Mouse (Mus musculus): Measurements from ENCODE around the gene Camta1. TPM values are rescaled to one million over a fixed set of nuclear protein-coding genes. Genes with fewer than 3 reads are reported as not detected.

Camta1 gene
- polyA plus RNA-seq, 1 experiment = 1.8 TPM

- Histone ChIP-seq H3K36me3 (ENCODE audit: control insufficient read depth) (no peaks in the 10 kb centered on the region), H3K4me1 (ENCODE audit: control insufficient read depth) (no peaks in the 10 kb centered on the region), H3K9me3 (ENCODE audit: control insufficient read depth, low read length) (no peaks in the 10 kb centered on the region), H3K4me3 (replicated peaks) (no peak overlapping the region), H3K27me3 (ENCODE audit: control insufficient read depth) (no peaks in the 10 kb centered on the region)
- TF ChIP-seq GATA1 (IDR thresholded peaks at IDR 0.05; ENCODE audit: low read length) = no peak
- no peak for TF ChIP-seq TAL1 (IDR thresholded peaks at IDR 0.05; ENCODE audit: low read length)
Measured at GRCm38 (mm10) chr4:151088819-151089218, 772.9 kb downstream of the Camta1 start.

- Histone ChIP-seq H3K4me1 (ENCODE audit: control insufficient read depth) (no peaks in the 10 kb centered on the region), H3K9me3 (ENCODE audit: control insufficient read depth, low read length) (no peaks in the 10 kb centered on the region), H3K36me3 (ENCODE audit: control insufficient read depth) (no peaks in the 10 kb centered on the region), H3K27me3 (ENCODE audit: control insufficient read depth) (no peaks in the 10 kb centered on the region), H3K4me3 (replicated peaks) (no peak overlapping the region)
- TF ChIP-seq GATA1 (IDR thresholded peaks at IDR 0.05; ENCODE audit: low read length) (no peak), TAL1 (IDR thresholded peaks at IDR 0.05; ENCODE audit: low read length) (no peak)
Measured at GRCm38 (mm10) chr4:151087358-151087757, 774.3 kb downstream of the Camta1 start.

- Histone ChIP-seq H3K9me3 (ENCODE audit: control insufficient read depth, low read length) (no peaks in the 10 kb centered on the region), H3K36me3 (ENCODE audit: control insufficient read depth) (no peaks in the 10 kb centered on the region), H3K4me1 (ENCODE audit: control insufficient read depth) (no peaks in the 10 kb centered on the region), H3K4me3 (replicated peaks) (no peak overlapping the region), H3K27me3 (ENCODE audit: control insufficient read depth) (no peaks in the 10 kb centered on the region)
- no peak for TF ChIP-seq TAL1 (IDR thresholded peaks at IDR 0.05; ENCODE audit: low read length)
- no peak for TF ChIP-seq GATA1 (IDR thresholded peaks at IDR 0.05; ENCODE audit: low read length)
Measured at GRCm38 (mm10) chr4:151083027-151083426, 778.6 kb downstream of the Camta1 start.

GRCm38 (mm10) chr4:151081977-151082376 lies 779.7 kb downstream of the Camta1 start:
- H3K4me1 ChIP-seq (ENCODE audit: control insufficient read depth) = no peaks in the 10 kb centered on the region
- H3K9me3 ChIP-seq (ENCODE audit: control insufficient read depth, low read length) = no peaks in the 10 kb centered on the region
- H3K4me3 ChIP-seq (replicated peaks) = no peak overlapping the region
- H3K27me3 ChIP-seq (ENCODE audit: control insufficient read depth) = no peaks in the 10 kb centered on the region
- TF ChIP-seq TAL1 (IDR thresholded peaks at IDR 0.05; ENCODE audit: low read length) = no peak
- no peak for TF ChIP-seq GATA1 (IDR thresholded peaks at IDR 0.05; ENCODE audit: low read length)
- H3K36me3 ChIP-seq (ENCODE audit: control insufficient read depth) = no peaks in the 10 kb centered on the region

- no peak for TF ChIP-seq GATA1 (IDR thresholded peaks at IDR 0.05; ENCODE audit: low read length)
- no peak for TF ChIP-seq TAL1 (IDR thresholded peaks at IDR 0.05; ENCODE audit: low read length)
- H3K4me3 ChIP-seq (replicated peaks) = no peak overlapping the region
- H3K36me3 ChIP-seq (ENCODE audit: control insufficient read depth) = no peaks in the 10 kb centered on the region
- H3K4me1 ChIP-seq (ENCODE audit: control insufficient read depth) = no peaks in the 10 kb centered on the region
- no peaks in the 10 kb centered on the region for H3K27me3 ChIP-seq (ENCODE audit: control insufficient read depth)
- H3K9me3 ChIP-seq (ENCODE audit: control insufficient read depth, low read length) = no peaks in the 10 kb centered on the region
Measured at GRCm38 (mm10) chr4:151081355-151081754, 780.3 kb downstream of the Camta1 start.

- H3K27me3 ChIP-seq (ENCODE audit: control insufficient read depth) = no peaks in the 10 kb centered on the region
- TF ChIP-seq TAL1 (IDR thresholded peaks at IDR 0.05; ENCODE audit: low read length) = no peak
- TF ChIP-seq GATA1 (IDR thresholded peaks at IDR 0.05; ENCODE audit: low read length) = no peak
- H3K9me3 ChIP-seq (ENCODE audit: control insufficient read depth, low read length) = no peaks in the 10 kb centered on the region
- H3K36me3 ChIP-seq (ENCODE audit: control insufficient read depth) = no peaks in the 10 kb centered on the region
- no peak overlapping the region for H3K4me3 ChIP-seq (replicated peaks)
- H3K4me1 ChIP-seq (ENCODE audit: control insufficient read depth) = no peaks in the 10 kb centered on the region
Measured at GRCm38 (mm10) chr4:151074817-151075216, 786.9 kb downstream of the Camta1 start.

GRCm38 (mm10) chr4:151073108-151073744 lies 788.5 kb downstream of the Camta1 start:
- no peak for TF ChIP-seq TAL1 (IDR thresholded peaks at IDR 0.05; ENCODE audit: low read length)
- H3K4me1 ChIP-seq (ENCODE audit: control insufficient read depth) = no peaks in the 10 kb centered on the region
- no peaks in the 10 kb centered on the region for H3K27me3 ChIP-seq (ENCODE audit: control insufficient read depth)
- H3K4me3 ChIP-seq (replicated peaks) = no peak overlapping the region
- no peaks in the 10 kb centered on the region for H3K9me3 ChIP-seq (ENCODE audit: control insufficient read depth, low read length)
- no peaks in the 10 kb centered on the region for H3K36me3 ChIP-seq (ENCODE audit: control insufficient read depth)

- no peaks in the 10 kb centered on the region for H3K4me1 ChIP-seq (ENCODE audit: control insufficient read depth)
- no peak overlapping the region for H3K4me3 ChIP-seq (replicated peaks)
- no peaks in the 10 kb centered on the region for H3K27me3 ChIP-seq (ENCODE audit: control insufficient read depth)
- no peaks in the 10 kb centered on the region for H3K9me3 ChIP-seq (ENCODE audit: control insufficient read depth, low read length)
- no peaks in the 10 kb centered on the region for H3K36me3 ChIP-seq (ENCODE audit: control insufficient read depth)
- no peak for TF ChIP-seq GATA1 (IDR thresholded peaks at IDR 0.05; ENCODE audit: low read length)
- no peak for TF ChIP-seq TAL1 (IDR thresholded peaks at IDR 0.05; ENCODE audit: low read length)
Measured at GRCm38 (mm10) chr4:151070962-151071361, 790.7 kb downstream of the Camta1 start.

GRCm38 (mm10) chr4:151068751-151069150 lies 792.9 kb downstream of the Camta1 start:
- Histone ChIP-seq H3K36me3 (ENCODE audit: control insufficient read depth) (no peaks in the 10 kb centered on the region), H3K4me3 (replicated peaks) (no peak overlapping the region), H3K27me3 (ENCODE audit: control insufficient read depth) (no peaks in the 10 kb centered on the region), H3K4me1 (ENCODE audit: control insufficient read depth) (no peaks in the 10 kb centered on the region), H3K9me3 (ENCODE audit: control insufficient read depth, low read length) (no peaks in the 10 kb centered on the region)
- TF ChIP-seq TAL1 (IDR thresholded peaks at IDR 0.05; ENCODE audit: low read length) (no peak), GATA1 (IDR thresholded peaks at IDR 0.05; ENCODE audit: low read length) (no peak)

GRCm38 (mm10) chr4:151059566-151059965 lies 802.1 kb downstream of the Camta1 start:
- Histone ChIP-seq H3K9me3 (ENCODE audit: control insufficient read depth, low read length) (peaks cover 10% of the 10 kb centered on the region), H3K36me3 (ENCODE audit: control insufficient read depth) (peaks cover 17% of the 10 kb centered on the region), H3K27me3 (ENCODE audit: control insufficient read depth) (no peaks in the 10 kb centered on the region), H3K4me3 (replicated peaks) (no peak overlapping the region), H3K4me1 (ENCODE audit: control insufficient read depth) (peaks cover 20% of the 10 kb centered on the region)
- TF ChIP-seq TAL1 (IDR thresholded peaks at IDR 0.05; ENCODE audit: low read length) (no peak), GATA1 (IDR thresholded peaks at IDR 0.05; ENCODE audit: low read length) (no peak)
